In the genomic region with DNA sequence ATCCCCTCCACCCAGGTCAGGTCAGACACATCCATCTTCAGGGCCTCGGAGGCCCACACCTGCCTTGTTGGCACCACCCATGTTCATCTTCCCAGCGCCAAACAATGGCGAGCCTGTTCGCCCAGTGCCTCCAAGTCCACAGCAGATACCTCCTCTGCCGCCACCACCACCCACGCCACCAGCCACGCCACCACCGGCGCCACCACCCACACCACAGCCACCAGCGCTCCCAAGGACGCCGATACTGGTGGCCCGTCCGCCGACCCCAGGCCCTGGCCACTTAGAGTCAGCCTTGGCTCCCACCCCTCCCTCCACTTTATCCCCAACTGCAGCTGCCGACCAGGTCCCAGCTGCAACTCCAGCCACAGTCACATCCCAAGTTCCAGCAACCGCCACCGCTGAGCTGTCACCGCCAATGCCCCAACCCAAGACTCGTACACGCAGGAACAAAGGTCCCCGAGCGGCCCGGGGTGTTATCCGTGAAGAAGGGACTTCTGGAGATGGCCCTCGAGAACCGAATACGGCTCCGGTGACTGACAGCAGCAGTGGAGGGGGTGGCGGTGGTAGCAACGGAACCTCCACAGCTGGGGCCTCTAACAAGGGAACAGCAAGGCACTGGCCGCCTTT, we compare ENCODE assay signal across 1 mouse cellular context.
TF ChIP-seq lines count a peak whose summit lies in the region.

No protein-coding gene starts in this region.

TF ChIP-seq in ES-E14, 5 proteins besides CTCF, POLR2A, EP300 and RAD21:
- TF ChIP-seq HCFC1 (IDR thresholded peaks at IDR 0.05; ENCODE audit: borderline replicate concordance, insufficient read depth, low read length) (no peak), MAFK (IDR thresholded peaks at IDR 0.05; ENCODE audit: insufficient read depth, low read depth, low read length) (no peak), CHD2 (IDR thresholded peaks at IDR 0.05; ENCODE audit: low read depth, low read length) (no peak), ZNF384 (IDR thresholded peaks at IDR 0.05; ENCODE audit: low read depth, low read length) (no peak), ZC3H11A (IDR thresholded peaks at IDR 0.05; ENCODE audit: borderline replicate concordance, low read depth, low read length) (no peak)
